In the genomic region with DNA sequence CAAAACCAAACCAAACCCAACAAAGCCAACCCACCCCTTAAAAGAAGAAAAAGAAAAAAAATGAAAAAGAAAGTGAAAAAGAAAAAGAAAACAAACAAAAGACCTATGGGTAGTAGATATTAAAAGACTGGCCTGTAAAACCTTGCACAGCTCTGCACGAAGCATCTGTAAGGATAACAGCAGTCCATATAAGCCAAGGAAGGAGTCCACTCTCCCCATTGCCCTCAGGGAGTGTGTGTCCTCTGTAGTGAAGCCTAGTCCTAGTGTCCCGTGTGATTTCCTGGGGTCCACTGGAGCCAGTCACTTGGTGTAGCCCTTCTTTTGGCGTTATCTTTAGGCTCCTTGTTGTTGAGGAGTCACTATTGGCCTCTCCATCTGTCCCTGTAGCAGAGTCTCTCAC, we compare ENCODE assay signal across 26 mouse cellular contexts. TPM values are rescaled to one million over a fixed set of nuclear protein-coding genes. Genes with fewer than 3 reads are reported as not detected.
"Had no signal": no experiment of that assay in that cellular context is flagged by ENCODE, and none has a peak within 500 bp of the region (broad histone marks: within the 10 kb centered on the region; RNA-seq: fewer than 3 reads in every experiment).

No protein-coding gene starts in this region.

RNA-seq across cellular contexts. Expression of gene Duxf3, which starts 2.5 kb away (rescaled TPM):
- polyA plus RNA-seq: heart, embryonic 10.5 days; heart, embryonic 11.5 days; heart, embryonic 12.5 days; heart, embryonic 13.5 days; heart, embryonic 14.5 days; heart, embryonic 15.5 days; heart, postnatal 0 days; hindbrain, embryonic 10.5 days; hindbrain, embryonic 11.5 days; hindbrain, embryonic 12.5 days; hindbrain, embryonic 13.5 days; hindbrain, embryonic 14.5 days; hindbrain, embryonic 15.5 days; hindbrain, embryonic 16.5 days; hindbrain, postnatal 0 days; inflammation-experienced regulatory T-cells, adult 6 months; intestine, embryonic 14.5 days; intestine, embryonic 15.5 days; intestine, embryonic 16.5 days; intestine, postnatal 0 days; kidney, embryonic 14.5 days; kidney, embryonic 15.5 days; kidney, embryonic 16.5 days; kidney, postnatal 0 days; large intestine, adult 2 months had no signal

RNA-seq across cellular contexts. Expression of gene AW822073, which starts 5.3 kb away (rescaled TPM):
- polyA plus RNA-seq: heart, embryonic 10.5 days; heart, embryonic 11.5 days; heart, embryonic 12.5 days; heart, embryonic 13.5 days; heart, embryonic 14.5 days; heart, embryonic 15.5 days; heart, embryonic 16.5 days; heart, postnatal 0 days; hindbrain, embryonic 10.5 days; hindbrain, embryonic 11.5 days; hindbrain, embryonic 12.5 days; hindbrain, embryonic 13.5 days; hindbrain, embryonic 14.5 days; hindbrain, embryonic 15.5 days; hindbrain, embryonic 16.5 days; hindbrain, postnatal 0 days; inflammation-experienced regulatory T-cells, adult 6 months; intestine, embryonic 14.5 days; intestine, embryonic 15.5 days; intestine, embryonic 16.5 days; intestine, postnatal 0 days; kidney, embryonic 14.5 days; kidney, embryonic 15.5 days; kidney, embryonic 16.5 days; kidney, postnatal 0 days; large intestine, adult 2 months had no signal

RNA-seq across cellular contexts. Expression of gene Gm4981, which starts 6.5 kb away (rescaled TPM):
- polyA plus RNA-seq: heart, embryonic 11.5 days; heart, embryonic 12.5 days; heart, embryonic 13.5 days; heart, embryonic 14.5 days; heart, embryonic 15.5 days; heart, embryonic 16.5 days; heart, postnatal 0 days; hindbrain, embryonic 10.5 days; hindbrain, embryonic 11.5 days; hindbrain, embryonic 12.5 days; hindbrain, embryonic 13.5 days; hindbrain, embryonic 14.5 days; hindbrain, embryonic 15.5 days; hindbrain, embryonic 16.5 days; hindbrain, postnatal 0 days; inflammation-experienced regulatory T-cells, adult 6 months; intestine, embryonic 14.5 days; intestine, embryonic 15.5 days; intestine, embryonic 16.5 days; intestine, postnatal 0 days; kidney, embryonic 14.5 days; kidney, embryonic 15.5 days; kidney, embryonic 16.5 days; kidney, postnatal 0 days; large intestine, adult 2 months had no signal
